Mouse (Mus musculus) C2C12 (cell line): ENCODE measurements around the gene Lrriq3. TPM values are rescaled to one million over a fixed set of nuclear protein-coding genes. Genes with fewer than 3 reads are reported as not detected.

Experiments
- H3K27me3 ChIP-seq: one replicate; pipeline ENCODE4 v1.6.1; 2011; ENCODE audit not compliant: control insufficient read depth, insufficient read depth, insufficient read length
- H3K36me3 ChIP-seq: one replicate; pipeline ENCODE4 v1.6.1; 2011; ENCODE audit not compliant: control insufficient read depth, insufficient read depth
- H3K4me3 ChIP-seq: one replicate; pipeline ENCODE4 v1.5.1; 2011; ENCODE audit warnings: mild to moderate bottlenecking, control low read depth; ENCODE audit not compliant: poor library complexity, insufficient read depth, severe bottlenecking
- H3K79me2 ChIP-seq: one replicate; pipeline ENCODE4 v1.6.1; 2011; ENCODE audit not compliant: control insufficient read depth, insufficient read depth
- H3K79me3 ChIP-seq: one replicate; pipeline ENCODE4 v1.6.1; 2011; ENCODE audit warnings: low read depth, control low read depth
- H3ac ChIP-seq: one replicate; pipeline ENCODE3; 2011; ENCODE audit warnings: low read depth; ENCODE audit not compliant: control insufficient read depth, insufficient read length
- CEBPB ChIP-seq: IDR thresholded peaks from one replicate; pipeline ENCODE4 v1.6.1; 2011; ENCODE audit warnings: low read depth, mild to moderate bottlenecking, control low read depth, moderate library complexity
- CTCF ChIP-seq: IDR thresholded peaks from one replicate; pipeline ENCODE4 v1.5.1; 2011; ENCODE audit not compliant: control insufficient read depth, insufficient read depth, insufficient read length
- FOSL1 ChIP-seq: IDR thresholded peaks from one replicate; pipeline ENCODE4 v1.8.0; 2011; ENCODE audit warnings: mild to moderate bottlenecking, low read length; ENCODE audit not compliant: poor library complexity, insufficient read depth, severe bottlenecking
- MAX ChIP-seq: IDR thresholded peaks from one replicate; pipeline ENCODE4 v1.6.1; 2011; ENCODE audit warnings: mild to moderate bottlenecking, control low read depth
- MYOD1 ChIP-seq: IDR thresholded peaks from one replicate; pipeline ENCODE4 v1.6.1; 2011; ENCODE audit warnings: low read depth; ENCODE audit not compliant: control insufficient read depth, insufficient read length
- MYOG ChIP-seq: IDR thresholded peaks from one replicate; pipeline ENCODE4 v1.6.1; 2011; ENCODE audit not compliant: control insufficient read depth, insufficient read length; ENCODE audit errors: extremely low read depth
- USF1 ChIP-seq: IDR thresholded peaks from one replicate; pipeline ENCODE4 v1.6.1; 2011; ENCODE audit warnings: low read depth, mild to moderate bottlenecking, control low read depth, moderate library complexity
- polyA plus RNA-seq: library from polyadenylated mRNA; unstranded; fragments of >200 nt; fragmentation: generic; extraction: Trizol; gene quantifications from one replicate; pipeline ENCODE4 v1.2.1, GENCODE M21; 2012; ENCODE audit warnings: missing spikeins

The Lrriq3 gene
- polyA plus RNA-seq, 1 experiment: 0.11 TPM

- Histone ChIP-seq H3K79me2 (no peaks in the 10 kb centered on the region), H3K79me3 (no peaks in the 10 kb centered on the region), H3K36me3 (no peaks in the 10 kb centered on the region), H3K27me3 (no peaks in the 10 kb centered on the region), H3K4me3 (no peak overlapping the region), H3ac (no peak overlapping the region)
- TF ChIP-seq MYOG: no peak
- TF ChIP-seq MAX: no peak
- no peak for TF ChIP-seq USF1
- TF ChIP-seq MYOD1: no peak
- no peak for TF ChIP-seq FOSL1
- TF ChIP-seq CTCF: no peak
- no peak for TF ChIP-seq CEBPB
Observed at GRCm38 (mm10) chr3:155188857-155189256, 95.6 kb downstream of the Lrriq3 start.

DNA sequence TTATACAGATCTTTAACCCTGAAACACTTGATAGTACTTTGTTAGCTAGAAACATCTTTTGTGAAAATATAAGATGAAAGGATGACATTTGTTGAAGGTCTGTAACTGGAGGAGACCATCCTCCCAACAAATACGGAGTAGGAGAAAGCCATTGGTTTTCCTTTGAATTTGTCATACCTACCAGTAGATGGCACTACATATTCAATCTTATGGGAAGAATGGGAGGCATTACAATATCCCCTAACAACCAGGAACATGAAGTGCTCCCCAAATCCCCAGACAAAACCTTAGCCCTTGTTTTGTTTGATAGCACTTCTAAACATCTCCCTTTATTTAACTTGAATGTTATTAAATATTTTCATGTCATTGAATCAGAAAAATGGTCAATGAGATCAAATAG, 141.7 kb downstream of the Lrriq3 start:
- Histone ChIP-seq H3ac (no peak overlapping the region), H3K79me2 (no peaks in the 10 kb centered on the region), H3K27me3 (no peaks in the 10 kb centered on the region), H3K36me3 (no peaks in the 10 kb centered on the region), H3K4me3 (no peak overlapping the region), H3K79me3 (no peaks in the 10 kb centered on the region)
- TF ChIP-seq CEBPB (no peak), FOSL1 (no peak), USF1 (no peak), MYOG (no peak), MYOD1 (no peak), MAX (no peak), CTCF (no peak)

DNA sequence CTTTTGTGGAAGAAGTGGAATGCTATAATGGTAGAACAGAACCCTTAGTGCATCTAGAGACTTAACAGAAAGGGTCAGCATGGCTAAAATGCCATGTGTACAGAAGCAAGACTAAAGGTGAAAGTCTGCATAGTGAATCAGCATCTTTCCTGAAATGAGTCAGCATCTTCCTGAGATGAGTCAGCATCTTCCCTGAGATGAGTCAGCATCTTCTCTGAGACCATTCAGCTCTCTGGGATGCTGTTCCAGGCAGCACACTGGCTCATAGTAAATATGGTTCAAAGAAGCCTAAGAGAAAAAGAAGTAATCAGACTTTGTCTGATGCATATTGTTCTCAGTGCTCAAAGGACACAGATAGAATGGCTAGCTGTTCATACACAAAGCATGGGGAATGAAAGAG, 142.3 kb downstream of the Lrriq3 start:
- no peaks in the 10 kb centered on the region for H3K79me2 ChIP-seq
- H3K27me3 ChIP-seq: no peaks in the 10 kb centered on the region
- no peaks in the 10 kb centered on the region for H3K36me3 ChIP-seq
- no peaks in the 10 kb centered on the region for H3K79me3 ChIP-seq
- no peak overlapping the region for H3ac ChIP-seq
- TF ChIP-seq FOSL1 (no peak), CEBPB (no peak), CTCF (no peak), MYOG (no peak), USF1 (no peak), MYOD1 (no peak), MAX (no peak)
- H3K4me3 ChIP-seq: no peak overlapping the region

Other genes starting within 250 kb of the Lrriq3 start
- gene Tnni3k, start 38.0 kb upstream of the Lrriq3 start, polyA plus RNA-seq: 0.30 TPM
- 3.3 TPM for gene Fpgt, start within 50 bp of the Lrriq3 start, polyA plus RNA-seq